12 mouse cellular contexts compared by ENCODE assay signal in genomic region chr5:118706009-118706408, GRCm38 (mm10).
DNase-seq lines count a peak whose midpoint lies in the region; ATAC-seq and TF ChIP-seq lines count a peak whose summit lies in the region.
"Had no signal": no experiment of that assay in that cellular context is flagged by ENCODE, and none has a peak within 500 bp of the region (broad histone marks: within the 10 kb centered on the region; RNA-seq: fewer than 3 reads in every experiment).

No protein-coding gene starts in this region.

- H3K27ac ChIP-seq in layer of hippocampus, adult 2 months = peak overlapping the region; percentile 15; the same call in 1 of the 2 replicates
- H3K27ac ChIP-seq in embryonic facial prominence, embryonic 14.5 days (replicated peaks; ENCODE audit: low read depth, low read length) = no peak overlapping the region
- peak overlapping the region; percentile 57 for H3K27ac ChIP-seq in midbrain, embryonic 16.5 days (ENCODE audit: low read length)
- H3K27ac ChIP-seq in intestine, embryonic 15.5 days = no peak overlapping the region

- H3K9me3 ChIP-seq in embryonic facial prominence, embryonic 14.5 days (ENCODE audit: control insufficient read depth, low read length) = no peaks in the 10 kb centered on the region
- no peaks in the 10 kb centered on the region for H3K9me3 ChIP-seq in midbrain, embryonic 16.5 days (replicated peaks; ENCODE audit: control insufficient read depth, low read length, poor library complexity, severe bottlenecking)
- no peaks in the 10 kb centered on the region for H3K9me3 ChIP-seq in intestine, embryonic 15.5 days

- no peak overlapping the region for H3K4me2 ChIP-seq in embryonic facial prominence, embryonic 14.5 days (ENCODE audit: low read depth, low read length)
- H3K4me2 ChIP-seq in midbrain, embryonic 16.5 days (ENCODE audit: low read length) = no peak overlapping the region
- no peak overlapping the region for H3K4me2 ChIP-seq in intestine, embryonic 15.5 days (replicated peaks)

- no peaks in the 10 kb centered on the region for H3K36me3 ChIP-seq in embryonic facial prominence, embryonic 14.5 days (ENCODE audit: control insufficient read depth, insufficient read depth, low read length)
- H3K36me3 ChIP-seq in midbrain, embryonic 16.5 days (ENCODE audit: control insufficient read depth, insufficient read depth, low read length) = no peaks in the 10 kb centered on the region
- H3K36me3 ChIP-seq in intestine, embryonic 15.5 days = no peaks in the 10 kb centered on the region

- no peaks in the 10 kb centered on the region for H3K27me3 ChIP-seq in embryonic facial prominence, embryonic 14.5 days (replicated peaks; ENCODE audit: control insufficient read depth, insufficient read depth, low read length)
- no peaks in the 10 kb centered on the region for H3K27me3 ChIP-seq in midbrain, embryonic 16.5 days (ENCODE audit: control insufficient read depth, insufficient read depth, low read depth, low read length)
- no peaks in the 10 kb centered on the region for H3K27me3 ChIP-seq in intestine, embryonic 15.5 days (replicated peaks)
- H3K27me3 ChIP-seq: Patski had no signal

- 38% methylated on average over 6 of the region's 6 CpGs for WGBS in embryonic facial prominence, embryonic 14.5 days
- WGBS in midbrain, embryonic 16.5 days = 31% methylated on average over 6 of the region's 6 CpGs
- 71% methylated on average over 6 of the region's 6 CpGs for WGBS in intestine, embryonic 15.5 days

- no peak for DNase-seq in layer of hippocampus, adult 2 months (ENCODE audit: low spot score in 2 of 2)
- DNase-seq in layer of hippocampus, adult 9-10 months (ENCODE audit: low spot score) = no peak
- DNase-seq in brain, adult 2 months (ENCODE audit: low read depth, low spot score) = peak; percentile 47
- peak; percentile 81 for DNase-seq in embryonic facial prominence, embryonic 14.5 days (ENCODE audit: low spot score)
- DNase-seq in kidney, adult 11 months = no peak
- DNase-seq: adrenal gland, adult 2 months; gastrocnemius, postnatal 10 days; thymus, postnatal 25 days had no signal

- peak; percentile 34 for ATAC-seq in embryonic facial prominence, embryonic 14.5 days (ENCODE audit: low read depth)
- no peak for ATAC-seq in midbrain, embryonic 16.5 days
- ATAC-seq in intestine, embryonic 15.5 days = no peak
- ATAC-seq: inflammation-experienced regulatory T-cells, adult 6 months; Patski had no signal

- H3K4me3 ChIP-seq in layer of hippocampus, adult 2 months = no peak overlapping the region
- no peak overlapping the region for H3K4me3 ChIP-seq in embryonic facial prominence, embryonic 14.5 days (ENCODE audit: low read depth, low read length)
- H3K4me3 ChIP-seq in midbrain, embryonic 16.5 days (ENCODE audit: low read depth, low read length) = no peak overlapping the region
- no peak overlapping the region for H3K4me3 ChIP-seq in intestine, embryonic 15.5 days (replicated peaks)

- peaks cover 45% of the 10 kb centered on the region for H3K4me1 ChIP-seq in embryonic facial prominence, embryonic 14.5 days (ENCODE audit: control insufficient read depth, insufficient read depth, low read length)
- peaks cover 76% of the 10 kb centered on the region for H3K4me1 ChIP-seq in midbrain, embryonic 16.5 days (ENCODE audit: control insufficient read depth, insufficient read depth, low read length)
- H3K4me1 ChIP-seq in intestine, embryonic 15.5 days (replicated peaks) = peaks cover 46% of the 10 kb centered on the region

- no peak for TF ChIP-seq CTCF in layer of hippocampus, adult 2 months (conservative IDR thresholded peaks at IDR 0.05)

- H3K9ac ChIP-seq in embryonic facial prominence, embryonic 14.5 days (ENCODE audit: low read depth, low read length) = no peak overlapping the region
- H3K9ac ChIP-seq in midbrain, embryonic 16.5 days (ENCODE audit: low read depth, low read length) = no peak overlapping the region
- no peak overlapping the region for H3K9ac ChIP-seq in intestine, embryonic 15.5 days

Comparison
In these comparisons a context has a peak if more than half of its experiments do, and no peak if none do; other contexts are left out.
1. DNase-seq: peak in brain, adult 2 months (single experiment) and embryonic facial prominence, embryonic 14.5 days (single experiment); none in layer of hippocampus, adult 2 months (0 of 2), layer of hippocampus, adult 9-10 months (single experiment) and kidney, adult 11 months (single experiment).
2. H3K27ac ChIP-seq: peak in layer of hippocampus, adult 2 months (single experiment) and midbrain, embryonic 16.5 days (single experiment); none in embryonic facial prominence, embryonic 14.5 days (single experiment) and intestine, embryonic 15.5 days (single experiment).